Comparison of ENCODE assay signal across 14 mouse cellular contexts in genomic region chr1:91454927-91455326, GRCm38 (mm10). TPM values are rescaled to one million over a fixed set of nuclear protein-coding genes. Genes with fewer than 3 reads are reported as not detected.
A peak's percentile ranks its signal among the peaks of the same experiment; 100 is the strongest.
DNase-seq lines count a peak whose midpoint lies in the region; ATAC-seq and TF ChIP-seq lines count a peak whose summit lies in the region.
"Had no signal": no experiment of that assay in that cellular context is flagged by ENCODE, and none has a peak within 500 bp of the region (broad histone marks: within the 10 kb centered on the region; RNA-seq: fewer than 3 reads in every experiment).

No protein-coding gene starts in this region.

- no peak for TF ChIP-seq CTCF in kidney, postnatal 0 days (IDR thresholded peaks at IDR 0.05; ENCODE audit: low read depth)
- TF ChIP-seq CTCF in stomach, postnatal 0 days (IDR thresholded peaks at IDR 0.05; ENCODE audit: low read depth), result no peak

- 0 out of 2 replicates have a peak, but pooled peaks cover 4% of the 10 kb centered on the region for H3K27me3 ChIP-seq in heart, embryonic 10.5 days (ENCODE audit: insufficient read depth, poor library complexity, severe bottlenecking)
- no peaks in the 10 kb centered on the region for H3K27me3 ChIP-seq in kidney, postnatal 0 days (ENCODE audit: insufficient read depth, low read length)
- H3K27me3 ChIP-seq in stomach, postnatal 0 days (ENCODE audit: control insufficient read depth, insufficient read depth, low read length), result no peaks in the 10 kb centered on the region
- H3K27me3 ChIP-seq: hindbrain, embryonic 15.5 days; limb, embryonic 15.5 days had no signal

- 0 out of 2 replicates have a peak overlapping the region, but pooled peaks have one; percentile 40 for H3K9ac ChIP-seq in kidney, postnatal 0 days (ENCODE audit: low read depth, low read length)
- H3K9ac ChIP-seq in stomach, postnatal 0 days (ENCODE audit: low read length), result peak overlapping the region; percentile 55
- H3K9ac ChIP-seq: hindbrain, embryonic 15.5 days; limb, embryonic 15.5 days had no signal

- ATAC-seq in kidney, postnatal 0 days (replicated peaks; ENCODE audit: low FRiP score, low read depth), result no peak
- ATAC-seq in stomach, postnatal 0 days (ENCODE audit: low FRiP score, low TSS enrichment), result no peak

- peaks cover 85% of the 10 kb centered on the region for H3K4me1 ChIP-seq in heart, embryonic 10.5 days
- H3K4me1 ChIP-seq in kidney, postnatal 0 days (replicated peaks; ENCODE audit: insufficient read depth, low read length), result peaks cover 62% of the 10 kb centered on the region
- H3K4me1 ChIP-seq in stomach, postnatal 0 days (replicated peaks; ENCODE audit: control insufficient read depth, insufficient read depth), result peaks cover 33% of the 10 kb centered on the region

- no peaks in the 10 kb centered on the region for H3K36me3 ChIP-seq in heart, embryonic 10.5 days
- H3K36me3 ChIP-seq in kidney, postnatal 0 days (ENCODE audit: insufficient read depth, low read length), result 0 out of 2 replicates have a peak, but pooled peaks cover 6% of the 10 kb centered on the region
- H3K36me3 ChIP-seq in stomach, postnatal 0 days (ENCODE audit: control insufficient read depth, insufficient read depth, low read length), result no peaks in the 10 kb centered on the region
- H3K36me3 ChIP-seq: embryonic facial prominence, embryonic 10.5 days; hindbrain, embryonic 15.5 days had no signal

- H3K4me3 ChIP-seq in heart, embryonic 10.5 days, result no peak overlapping the region
- no peak overlapping the region for H3K4me3 ChIP-seq in kidney, postnatal 0 days (replicated peaks; ENCODE audit: low read depth, low read length)
- H3K4me3 ChIP-seq in stomach, postnatal 0 days (ENCODE audit: low read depth, low read length), result no peak overlapping the region
- H3K4me3 ChIP-seq: hindbrain, embryonic 15.5 days; limb, embryonic 15.5 days had no signal

- H3K27ac ChIP-seq in heart, embryonic 10.5 days, result peak overlapping the region; percentile 67; the same call in 1 of the 2 replicates
- peak overlapping the region; percentile 92 for H3K27ac ChIP-seq in kidney, postnatal 0 days
- peak overlapping the region; percentile 98 for H3K27ac ChIP-seq in stomach, postnatal 0 days (replicated peaks)

- no peak for DNase-seq in heart, embryonic 10.5 days (ENCODE audit: low spot score)
- no peak for DNase-seq in heart, postnatal 25 days (ENCODE audit: low spot score)
- no peak for DNase-seq in kidney, postnatal 0 days (ENCODE audit: low spot score)
- no peak for DNase-seq in kidney, postnatal 36 days
- DNase-seq in ovary, postnatal 36 days (ENCODE audit: low spot score), result peak; percentile 2
- DNase-seq in ovary, postnatal 10 days (ENCODE audit: low spot score), result no peak
- no peak for DNase-seq in stomach, postnatal 0 days (ENCODE audit: low spot score)
- no peak for DNase-seq in cerebellum, adult 9-10 months
- DNase-seq: adrenal gland, adult 2 months; cerebellum, postnatal 10 days; thymus, postnatal 14 days had no signal

- H3K4me2 ChIP-seq in kidney, postnatal 0 days (ENCODE audit: low read length), result peak overlapping the region; percentile 39; the same call in 1 of the 2 replicates
- peak overlapping the region; percentile 77 for H3K4me2 ChIP-seq in stomach, postnatal 0 days (replicated peaks; ENCODE audit: low read depth)
- H3K4me2 ChIP-seq: limb, embryonic 15.5 days had no signal

- intact Hi-C loops in heart, postnatal 25 days (cut with DNase I), result no loop called here

- no peaks in the 10 kb centered on the region for H3K9me3 ChIP-seq in heart, embryonic 10.5 days
- H3K9me3 ChIP-seq in kidney, postnatal 0 days (replicated peaks; ENCODE audit: low read length), result no peaks in the 10 kb centered on the region
- H3K9me3 ChIP-seq in stomach, postnatal 0 days (ENCODE audit: control insufficient read depth, low read length), result no peaks in the 10 kb centered on the region
- H3K9me3 ChIP-seq: embryonic facial prominence, embryonic 10.5 days; hindbrain, embryonic 15.5 days; limb, embryonic 15.5 days had no signal

- no peak for TF ChIP-seq EP300 in stomach, postnatal 0 days (optimal IDR thresholded peaks at IDR 0.05)

- 87% methylated on average over 3 of the region's 3 CpGs for WGBS in heart, embryonic 10.5 days
- WGBS in kidney, postnatal 0 days, result 80% methylated on average over 3 of the region's 3 CpGs
- WGBS in stomach, postnatal 0 days, result 75% methylated on average over 3 of the region's 3 CpGs

RNA-seq across cellular contexts. Expression of gene Per2, which starts 4.2 kb away (rescaled TPM):
- 3.2 and 4.9 TPM in 2 replicates for polyA plus RNA-seq in heart, embryonic 10.5 days (2016; fragmentation: Nextera tagmentation; extraction: Ambion mirVana)
- 10 to 100 TPM in 1 of 2 experiments, 1 to 10 TPM in 1; 2.1 to 11.7 TPM for total RNA-seq in heart, postnatal 25 days (2021)
- 2.3 and 2.7 TPM in 2 replicates for polyA plus RNA-seq in kidney, postnatal 0 days (2015; fragmentation: Nextera tagmentation; extraction: Ambion mirVana)
- polyA plus RNA-seq in stomach, postnatal 0 days (2015; fragmentation: Nextera tagmentation; extraction: Ambion mirVana), result 2.4 and 2.8 TPM in 2 replicates

RNA-seq across cellular contexts. Expression of gene Traf3ip1, which starts 39.5 kb away (rescaled TPM):
- polyA plus RNA-seq in heart, embryonic 10.5 days (2016; fragmentation: Nextera tagmentation; extraction: Ambion mirVana), result 6.1 and 7.3 TPM in 2 replicates
- 1 to 10 TPM; 5.7 to 5.9 TPM for total RNA-seq in heart, postnatal 25 days (2021)
- polyA plus RNA-seq in kidney, postnatal 0 days (2015; fragmentation: Nextera tagmentation; extraction: Ambion mirVana), result 6.3 and 6.5 TPM in 2 replicates
- polyA plus RNA-seq in stomach, postnatal 0 days (2015; fragmentation: Nextera tagmentation; extraction: Ambion mirVana), result 3.0 and 3.1 TPM in 2 replicates

RNA-seq across cellular contexts. Expression of gene Hes6, which starts 41.1 kb away (rescaled TPM):
- polyA plus RNA-seq in heart, embryonic 10.5 days (2016; fragmentation: Nextera tagmentation; extraction: Ambion mirVana), result 70.6 and 74.2 TPM in 2 replicates
- total RNA-seq in heart, postnatal 25 days (2021), result 10 to 100 TPM; 16.6 to 18.3 TPM
- polyA plus RNA-seq in kidney, postnatal 0 days (2015; fragmentation: Nextera tagmentation; extraction: Ambion mirVana), result 60.6 and 62.2 TPM in 2 replicates
- polyA plus RNA-seq in stomach, postnatal 0 days (2015; fragmentation: Nextera tagmentation; extraction: Ambion mirVana), result 40.7 and 43.1 TPM in 2 replicates

RNA-seq across cellular contexts. Expression of gene Ilkap, which starts 56.3 kb away (rescaled TPM):
- polyA plus RNA-seq in heart, embryonic 10.5 days (2016; fragmentation: Nextera tagmentation; extraction: Ambion mirVana), result 132 and 152 TPM in 2 replicates
- total RNA-seq in heart, postnatal 25 days (2021), result 10 to 100 TPM; 41.3 to 48.1 TPM
- polyA plus RNA-seq in kidney, postnatal 0 days (2015; fragmentation: Nextera tagmentation; extraction: Ambion mirVana), result 91.0 and 99.8 TPM in 2 replicates
- 58.1 and 60.1 TPM in 2 replicates for polyA plus RNA-seq in stomach, postnatal 0 days (2015; fragmentation: Nextera tagmentation; extraction: Ambion mirVana)
